Mouse (Mus musculus) erythroblast, adult 5-6 weeks (primary cell): Measurements from ENCODE around the gene Gsn. TPM values are rescaled to one million over a fixed set of nuclear protein-coding genes. Genes with fewer than 3 reads are reported as not detected.

ENCODE experiments used
- total RNA-seq, 2 experiments: library from RNA; stranded (forward) in 1 of 2; stranded (reverse) in 1 of 2; fragments of 150-400 nt in 1 of 2; fragments of 200-764, 138-1000 nt in 1 of 2; gene quantifications; 2 replicates each; pipeline versions ENCODE4 v1.2.3 to v1.2.4; 2015 to 2017; ENCODE audit warnings: low replicate concordance in 2 of 2

The Gsn gene
- total RNA-seq, 2 experiments from 2014 or later = 15.0 to 23.1 TPM

Other genes starting within 250 kb of the Gsn start
- not detected in 2 replicates for gene Hc, start 194.9 kb upstream of the Gsn start, total RNA-seq (2015; ENCODE audit: low replicate concordance)
- not detected in 2 replicates for gene Hc, start 194.9 kb upstream of the Gsn start, total RNA-seq (2017; ENCODE audit: low replicate concordance)
- gene AI182371, start 154.8 kb upstream of the Gsn start, total RNA-seq (2015; ENCODE audit: low replicate concordance) = not detected in 2 replicates
- 1.4 and 1.7 TPM in 2 replicates for gene AI182371, start 154.8 kb upstream of the Gsn start, total RNA-seq (2017; ENCODE audit: low replicate concordance)
- gene Cntrl, start 146.9 kb upstream of the Gsn start, total RNA-seq (2015; ENCODE audit: low replicate concordance) = 34.4 and 44.5 TPM in 2 replicates
- 42.4 and 60.4 TPM in 2 replicates for gene Cntrl, start 146.9 kb upstream of the Gsn start, total RNA-seq (2017; ENCODE audit: low replicate concordance)
- 58.4 and 62.1 TPM in 2 replicates for gene Rab14, start 55.3 kb upstream of the Gsn start, total RNA-seq (2015; ENCODE audit: low replicate concordance)
- 61.2 and 131 TPM in 2 replicates for gene Rab14, start 55.3 kb upstream of the Gsn start, total RNA-seq (2017; ENCODE audit: low replicate concordance)
- gene Stom, start 80.6 kb downstream of the Gsn start, total RNA-seq (2015; ENCODE audit: low replicate concordance) = 374 and 432 TPM in 2 replicates
- gene Stom, start 80.6 kb downstream of the Gsn start, total RNA-seq (2017; ENCODE audit: low replicate concordance) = 642 and 716 TPM in 2 replicates
- not detected in 2 replicates for gene 4930568D16Rik, start 111.3 kb downstream of the Gsn start, total RNA-seq (2015; ENCODE audit: low replicate concordance)
- not detected in 2 replicates for gene 4930568D16Rik, start 111.3 kb downstream of the Gsn start, total RNA-seq (2017; ENCODE audit: low replicate concordance)
- not detected in 2 replicates for gene 4930402F06Rik, start 140.8 kb downstream of the Gsn start, total RNA-seq (2015; ENCODE audit: low replicate concordance)
- gene 4930402F06Rik, start 140.8 kb downstream of the Gsn start, total RNA-seq (2017; ENCODE audit: low replicate concordance) = not detected in 2 replicates
- gene Ggta1, start 206.9 kb downstream of the Gsn start, total RNA-seq (2015; ENCODE audit: low replicate concordance) = 7.9 and 9.8 TPM in 2 replicates
- 18.4 and 20.8 TPM in 2 replicates for gene Ggta1, start 206.9 kb downstream of the Gsn start, total RNA-seq (2017; ENCODE audit: low replicate concordance)